Mouse (Mus musculus) CH12.LX (cell line): ENCODE data around the gene Tor3a.

ENCODE experiments used
- CTCF ChIP-seq, 2 experiments: IDR thresholded peaks in 1 of 2; conservative IDR thresholded peaks in 1 of 2; 2 replicates each; pipeline ENCODE4 v1.5.1; 2011 to 2012; ENCODE audit warnings: low read depth in 2 of 2, low read length in 2 of 2, improper control_type of control experiment in 1 of 2, inconsistent platforms in 1 of 2, mild to moderate bottlenecking in 1 of 2, moderate library complexity in 1 of 2
- JUN ChIP-seq: IDR thresholded peaks from 2 replicates; pipeline ENCODE4 v1.6.1; 2011; ENCODE audit warnings: low read depth, mild to moderate bottlenecking, low read length, improper control_type of control experiment, moderate library complexity; ENCODE audit not compliant: insufficient read depth
- KAT2A ChIP-seq: IDR thresholded peaks from 2 replicates; pipeline ENCODE4 v1.6.1; 2012; ENCODE audit warnings: low read length, improper control_type of control experiment, inconsistent platforms; ENCODE audit not compliant: insufficient replicate concordance
- RCOR1 ChIP-seq: conservative IDR thresholded peaks from 2 replicates; pipeline ENCODE4 v1.6.1; 2012; ENCODE audit warnings: low read depth, mild to moderate bottlenecking, inconsistent platforms, low read length, improper control_type of control experiment
- ZMIZ1 ChIP-seq: IDR thresholded peaks from 2 replicates; pipeline ENCODE4 v1.6.1; 2012; ENCODE audit warnings: low read depth, mild to moderate bottlenecking, inconsistent platforms, low read length, improper control_type of control experiment

- TF ChIP-seq JUN (no peak), CTCF (conservative IDR thresholded peaks at IDR 0.05 in 1 of 2, IDR thresholded peaks at IDR 0.05 in 1 of 2; ENCODE audit: low read depth in 2 of 2, low read length in 2 of 2) (peak; percentile 43 to 62), KAT2A (no peak), RCOR1 (no peak), ZMIZ1 (no peak)
These were observed 2.0 kb upstream of the Tor3a start for GRCm38 (mm10) chr1:156676171-156676570.
